Mouse (Mus musculus) heart, adult 2 months (tissue): Measurements from ENCODE around the gene Cbl.

ENCODE experiments used
- CTCF ChIP-seq: fragments of 200-600 bp; IDR thresholded peaks from 2 replicates; pipeline ENCODE4 v1.8.1; 2022; ENCODE audit warnings: antibody characterized with exemption, mild to moderate bottlenecking, moderate library complexity
- POLR2A ChIP-seq: fragments of 200-500 bp; IDR thresholded peaks from 2 replicates; pipeline ENCODE4 v1.6.1; 2011; ENCODE audit warnings: mild to moderate bottlenecking, low read depth, low read length, control low read depth; ENCODE audit not compliant: insufficient read depth

DNA sequence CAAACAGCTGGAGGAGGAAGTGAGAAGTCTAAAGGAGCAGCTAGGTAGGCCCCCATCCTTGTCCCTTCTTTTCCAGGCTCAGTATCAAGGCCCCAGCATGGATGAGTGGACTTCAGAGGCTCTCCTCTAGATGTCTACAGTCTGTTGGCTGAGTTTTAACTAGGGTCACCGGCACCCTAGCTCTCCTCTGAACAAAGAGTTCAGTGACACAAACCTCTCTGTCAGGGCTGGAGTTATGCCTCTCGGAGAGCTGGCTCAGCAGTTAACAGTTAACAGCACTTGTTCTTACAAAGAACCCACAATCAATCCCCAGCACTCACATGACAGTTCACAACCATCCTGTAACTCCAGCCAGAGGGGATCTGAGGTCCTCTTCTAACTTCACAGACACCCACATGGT lies 9.8 kb upstream of the Cbl start:
- TF ChIP-seq CTCF (no peak), POLR2A (no peak)
